In the genomic region with DNA sequence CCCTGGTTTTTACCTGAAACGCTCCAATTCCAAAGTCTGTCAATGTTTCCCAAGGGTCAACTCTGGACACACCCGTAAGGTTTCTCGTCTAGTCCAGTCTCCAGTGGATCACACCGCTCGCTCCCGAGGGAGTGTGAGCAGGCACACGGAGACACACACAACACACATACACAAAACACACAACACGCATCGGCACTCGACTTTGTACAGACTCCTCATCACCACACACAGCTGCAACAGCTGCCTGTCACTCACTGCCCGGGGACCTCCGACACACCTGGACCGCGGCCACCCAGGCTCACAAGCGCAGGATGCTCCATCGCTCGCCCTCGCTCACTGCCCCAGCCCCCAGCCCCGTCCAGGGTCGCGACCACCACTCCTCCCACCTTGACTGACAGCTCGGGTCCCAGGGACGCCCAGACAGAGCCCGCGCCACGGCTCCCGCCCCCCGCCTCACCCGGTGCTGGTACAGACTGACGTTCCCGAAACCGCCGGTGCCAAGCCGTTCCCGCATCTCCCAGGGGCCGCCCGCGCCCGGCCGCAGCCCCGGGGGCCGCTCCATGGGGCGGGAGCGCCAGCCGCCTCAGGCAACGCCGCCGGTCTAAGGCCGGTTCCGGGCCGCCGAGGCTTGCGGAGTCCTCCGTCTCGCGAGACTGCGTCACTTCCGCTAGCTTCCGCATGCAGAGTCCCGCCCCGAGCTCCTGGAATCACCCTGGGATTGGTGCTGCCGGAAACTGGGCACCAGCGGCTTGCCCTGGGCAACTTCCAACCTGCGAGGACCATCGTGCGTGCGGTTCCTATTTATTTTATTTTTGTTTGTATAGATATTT, we compare ENCODE assay signal across 1 mouse cellular context.
A peak's percentile ranks its signal among the peaks of the same experiment; 100 is the strongest.
TF ChIP-seq lines count a peak whose summit lies in the region.

A gene (minus strand): TSS at position 650 of the 830 bp plus-strand sequence.

TF ChIP-seq in myocyte, 11 proteins besides CTCF, POLR2A, EP300 and RAD21 (continued from another document):
- TF ChIP-seq MYOD1 (IDR thresholded peaks at IDR 0.05; ENCODE audit: control insufficient read depth in 1 of 3, insufficient read length in 2 of 3, low read depth in 2 of 3) (peak in 2 of 3 experiments; percentile 56 to 85), E2F4 (IDR thresholded peaks at IDR 0.05; ENCODE audit: insufficient read depth) (no peak), CEBPB (IDR thresholded peaks at IDR 0.05; ENCODE audit: insufficient read depth, poor library complexity, severe bottlenecking) (no peak), MYOG (IDR thresholded peaks at IDR 0.05; ENCODE audit: control insufficient read depth in 1 of 3, insufficient read depth in 1 of 3, insufficient read length in 2 of 3, low read depth in 2 of 3) (peak in 2 of 3 experiments; percentile 55 to 65)
